Mouse (Mus musculus) cortical plate, adult 2 months (tissue): ENCODE data around the gene Isg20l2.

ENCODE experiments used
- CTCF ChIP-seq: fragments of 200-500 bp; IDR thresholded peaks from 2 replicates; pipeline ENCODE4 v1.5.1; 2011; ENCODE audit warnings: mild to moderate bottlenecking, control low read depth, low read length; ENCODE audit not compliant: insufficient read depth; ENCODE audit errors: extremely low read depth
- POLR2A ChIP-seq: fragments of 200-500 bp; IDR thresholded peaks from 2 replicates; pipeline ENCODE4 v1.6.1; 2011; ENCODE audit warnings: mild to moderate bottlenecking, low read length, control low read depth; ENCODE audit not compliant: insufficient read depth; ENCODE audit errors: extremely low read depth

- TF ChIP-seq CTCF (no peak), POLR2A (peak; percentile 42; the same call in 1 of the 2 replicates)
These were observed 24.1 kb upstream of the Isg20l2 start, which contains the start of gene Hdgf for GRCm38 (mm10) chr3:87905880-87906485.
